Mouse (Mus musculus): Measurements from ENCODE around the gene Cpsf7. TPM values are rescaled to one million over a fixed set of nuclear protein-coding genes. Genes with fewer than 3 reads are reported as not detected.
"Not testable (repeated sequence)": the region's sequence is repeated elsewhere in the genome, so short reads cannot be mapped to it uniquely, and the experiment has no call there.

Gene Cpsf7
- polyA plus RNA-seq, 1 experiment: 70.6 TPM

- no peak for TF ChIP-seq POLR2A (IDR thresholded peaks at IDR 0.05; ENCODE audit: low read depth, low read length)
- no peak for TF ChIP-seq CTCF (IDR thresholded peaks at IDR 0.05; ENCODE audit: borderline replicate concordance, insufficient read depth, low read length)
- H3K4me3 ChIP-seq (ENCODE audit: insufficient read depth, low read length): no peak overlapping the region
- H3K4me1 ChIP-seq (ENCODE audit: control insufficient read depth, insufficient read depth, low read length): peaks cover 9% of the 10 kb centered on the region
- H3K27ac ChIP-seq (ENCODE audit: insufficient read depth, low read length): no peak overlapping the region
These were observed 31.9 kb downstream of the Cpsf7 start for GRCm38 (mm10) chr19:10557001-10557400.

DNA sequence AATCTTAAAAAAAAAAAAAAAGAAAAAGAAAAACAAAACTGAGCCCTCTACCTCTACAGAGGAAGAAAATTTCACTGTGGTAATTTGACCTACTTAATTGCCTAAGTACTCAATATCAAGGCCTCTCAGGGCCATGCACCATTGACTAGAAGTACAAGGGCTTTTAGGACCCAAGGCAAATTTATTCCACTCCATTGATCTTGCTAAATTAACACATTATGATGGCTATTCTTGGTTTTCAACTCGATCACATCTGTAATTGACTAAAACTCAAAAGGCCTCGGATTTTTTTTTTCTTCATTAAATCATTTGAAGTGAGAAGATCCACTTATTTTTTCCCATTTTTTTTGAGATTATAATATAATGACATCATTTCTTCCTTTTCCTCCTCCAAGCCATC, 32.4 kb downstream of the Cpsf7 start:
- peaks cover 13% of the 10 kb centered on the region for H3K4me1 ChIP-seq (ENCODE audit: control insufficient read depth, insufficient read depth, low read length)
- no peak for TF ChIP-seq POLR2A (IDR thresholded peaks at IDR 0.05; ENCODE audit: low read depth, low read length)
- TF ChIP-seq CTCF (IDR thresholded peaks at IDR 0.05; ENCODE audit: borderline replicate concordance, insufficient read depth, low read length): no peak
- no peak overlapping the region for H3K4me3 ChIP-seq (ENCODE audit: insufficient read depth, low read length)

GRCm38 (mm10) chr19:10557837-10558375, 32.8 kb downstream of the Cpsf7 start:
- not testable (repeated sequence) for H3K4me3 ChIP-seq (ENCODE audit: insufficient read depth, low read length); H3K27ac ChIP-seq (ENCODE audit: insufficient read depth, low read length)
- peaks cover 16% of the 10 kb centered on the region for H3K4me1 ChIP-seq (ENCODE audit: control insufficient read depth, insufficient read depth, low read length)

More for the DNA sequence above, 32.4 kb downstream of the Cpsf7 start:
- no peak overlapping the region for H3K27ac ChIP-seq (ENCODE audit: insufficient read depth, low read length)

- Histone ChIP-seq H3K4me3 (ENCODE audit: insufficient read depth, low read length) (no peak overlapping the region), H3K4me1 (ENCODE audit: control insufficient read depth, insufficient read depth, low read length) (peaks cover 17% of the 10 kb centered on the region), H3K27ac (ENCODE audit: insufficient read depth, low read length) (no peak overlapping the region)
- TF ChIP-seq CTCF (IDR thresholded peaks at IDR 0.05; ENCODE audit: borderline replicate concordance, insufficient read depth, low read length) (no peak), POLR2A (IDR thresholded peaks at IDR 0.05; ENCODE audit: low read depth, low read length) (no peak)
These were observed 35.0 kb downstream of the Cpsf7 start for GRCm38 (mm10) chr19:10560108-10560507.

GRCm38 (mm10) chr19:10561558-10562314, 36.7 kb downstream of the Cpsf7 start:
- no peak overlapping the region for H3K4me3 ChIP-seq (ENCODE audit: insufficient read depth, low read length)
- H3K27ac ChIP-seq (ENCODE audit: insufficient read depth, low read length): peak overlapping the region; percentile 99
- TF ChIP-seq POLR2A (IDR thresholded peaks at IDR 0.05; ENCODE audit: low read depth, low read length) (peak; percentile 17; the same call in 1 of the 2 replicates), CTCF (IDR thresholded peaks at IDR 0.05; ENCODE audit: borderline replicate concordance, insufficient read depth, low read length) (no peak)
- H3K4me1 ChIP-seq (ENCODE audit: control insufficient read depth, insufficient read depth, low read length): peaks cover 20% of the 10 kb centered on the region

GRCm38 (mm10) chr19:10562351-10562750, 37.3 kb downstream of the Cpsf7 start:
- peak overlapping the region; percentile 99 for H3K27ac ChIP-seq (ENCODE audit: insufficient read depth, low read length)
- peaks cover 20% of the 10 kb centered on the region for H3K4me1 ChIP-seq (ENCODE audit: control insufficient read depth, insufficient read depth, low read length)
- TF ChIP-seq POLR2A (IDR thresholded peaks at IDR 0.05; ENCODE audit: low read depth, low read length) (no peak), CTCF (IDR thresholded peaks at IDR 0.05; ENCODE audit: borderline replicate concordance, insufficient read depth, low read length) (no peak)
- no peak overlapping the region for H3K4me3 ChIP-seq (ENCODE audit: insufficient read depth, low read length)

- Histone ChIP-seq H3K4me1 (ENCODE audit: control insufficient read depth, insufficient read depth, low read length) (peaks cover 20% of the 10 kb centered on the region), H3K27ac (ENCODE audit: insufficient read depth, low read length) (no peak overlapping the region), H3K4me3 (ENCODE audit: insufficient read depth, low read length) (no peak overlapping the region)
- no peak for TF ChIP-seq POLR2A (IDR thresholded peaks at IDR 0.05; ENCODE audit: low read depth, low read length)
- TF ChIP-seq CTCF (IDR thresholded peaks at IDR 0.05; ENCODE audit: borderline replicate concordance, insufficient read depth, low read length): no peak
These were observed 39.2 kb downstream of the Cpsf7 start for GRCm38 (mm10) chr19:10564278-10564677.

DNA sequence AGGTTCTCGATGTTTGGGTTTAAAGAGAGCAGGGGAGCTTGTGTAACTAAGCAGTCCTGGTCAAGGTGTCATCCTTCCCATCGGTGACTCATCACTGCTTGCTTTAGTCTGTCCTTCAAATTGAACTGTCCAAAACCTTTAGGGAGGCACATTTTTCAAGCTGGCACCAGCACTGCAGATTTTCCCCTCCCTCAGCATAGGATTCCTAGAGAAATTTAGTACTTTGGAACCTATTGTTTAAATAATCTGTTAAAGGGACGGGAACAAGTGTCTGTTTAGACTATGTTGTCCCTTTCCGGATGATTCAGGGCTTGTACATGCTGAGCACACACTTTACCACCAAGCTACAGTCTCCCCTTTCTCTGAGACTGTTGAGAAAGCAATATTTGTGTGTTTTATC, 40.2 kb downstream of the Cpsf7 start:
- H3K4me3 ChIP-seq (ENCODE audit: insufficient read depth, low read length): no peak overlapping the region
- no peak for TF ChIP-seq POLR2A (IDR thresholded peaks at IDR 0.05; ENCODE audit: low read depth, low read length)
- no peak for TF ChIP-seq CTCF (IDR thresholded peaks at IDR 0.05; ENCODE audit: borderline replicate concordance, insufficient read depth, low read length)

DNA sequence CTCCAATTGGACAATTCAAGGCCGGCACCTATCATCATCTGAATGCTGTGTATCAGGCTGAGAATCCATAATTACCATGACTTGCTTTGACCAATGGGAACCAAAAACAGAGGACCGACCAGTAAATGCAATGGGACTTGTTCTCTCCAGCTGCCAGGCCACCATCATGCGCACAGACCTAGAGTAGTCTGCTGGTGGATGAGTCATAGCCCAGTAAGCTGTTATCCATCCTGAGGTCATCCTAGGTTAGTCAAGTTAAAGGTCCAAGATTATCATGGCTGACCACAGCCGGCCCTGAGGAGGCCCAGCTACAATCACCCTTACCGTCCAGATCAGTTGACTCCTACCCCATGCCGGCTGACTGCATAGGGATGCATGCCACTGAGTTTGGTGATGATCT, 44.6 kb downstream of the Cpsf7 start:
- Histone ChIP-seq H3K4me1 (ENCODE audit: control insufficient read depth, insufficient read depth, low read length) (peaks cover 4% of the 10 kb centered on the region), H3K4me3 (ENCODE audit: insufficient read depth, low read length) (no peak overlapping the region), H3K27ac (ENCODE audit: insufficient read depth, low read length) (no peak overlapping the region)
- TF ChIP-seq POLR2A (IDR thresholded peaks at IDR 0.05; ENCODE audit: low read depth, low read length) (no peak), CTCF (IDR thresholded peaks at IDR 0.05; ENCODE audit: borderline replicate concordance, insufficient read depth, low read length) (no peak)

More for the DNA sequence above, 40.2 kb downstream of the Cpsf7 start:
- Histone ChIP-seq H3K4me1 (ENCODE audit: control insufficient read depth, insufficient read depth, low read length) (peaks cover 20% of the 10 kb centered on the region), H3K27ac (ENCODE audit: insufficient read depth, low read length) (no peak overlapping the region)
